Mouse (Mus musculus): ENCODE measurements around the gene Lag3.

Gene Lag3

DNA sequence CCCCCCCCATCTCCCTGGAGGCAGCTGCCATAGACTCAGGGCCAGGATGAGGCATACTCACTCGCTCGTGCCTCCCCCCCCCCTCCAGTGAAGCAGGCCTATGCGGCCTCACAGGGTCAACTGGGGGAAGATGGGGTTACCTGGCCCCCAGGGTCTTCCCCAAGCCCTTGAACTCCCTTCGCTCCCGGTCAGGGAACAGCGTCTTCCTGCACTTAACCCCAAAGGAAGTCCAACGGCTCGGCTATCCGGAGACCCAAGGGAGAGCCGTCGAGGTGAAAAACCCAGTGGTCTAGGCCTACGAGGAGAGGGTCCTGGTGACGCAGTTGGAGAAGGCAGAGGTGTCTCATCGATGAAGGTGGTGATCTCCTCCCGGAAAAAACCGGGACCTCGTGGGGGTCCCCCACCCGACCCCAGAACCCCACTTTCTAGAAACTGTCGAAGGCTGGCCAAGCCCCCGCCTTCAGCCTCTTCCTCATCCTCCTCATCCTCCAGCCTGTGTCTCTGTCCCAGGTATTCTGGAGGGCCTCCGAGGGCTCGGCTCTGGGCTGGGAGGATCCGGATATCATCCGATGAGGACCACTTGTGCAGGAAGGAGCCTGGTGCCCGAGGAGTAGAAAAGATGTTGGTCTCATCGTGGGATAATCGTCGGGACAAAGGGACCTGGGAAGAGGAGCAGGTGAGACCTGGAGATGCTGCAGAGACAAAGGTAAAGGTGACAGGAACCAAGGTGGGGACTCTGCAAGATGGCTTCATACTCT is 52.8 kb downstream of the Lag3 start:
- peak; percentile 43 for DNase-seq

GRCm38 (mm10) chr6:124857840-124858530 is 53.5 kb downstream of the Lag3 start:
- peak; percentile 34 for DNase-seq

GRCm38 (mm10) chr6:124856916-124857839 is 54.3 kb downstream of the Lag3 start, which contains the start of gene P3h3:
Gene P3h3, minus strand, starts transcription at chr6:124857752.
- DNase-seq, result peak; percentile 90

- peak; percentile 46 for DNase-seq
These were observed 55.2 kb downstream of the Lag3 start for GRCm38 (mm10) chr6:124856321-124856720.

GRCm38 (mm10) chr6:124854647-124855046 is 56.9 kb downstream of the Lag3 start:
- DNase-seq, result no peak
